Mouse (Mus musculus): ENCODE data around the gene 4632433K11Rik.

The 4632433K11Rik gene

GRCm38 (mm10) chr7:5020000-5020681 is 13.8 kb upstream of the 4632433K11Rik start, which contains the start of the genes Zfp865 and Ccdc106:
TSS of gene Zfp865 (plus strand) at chr7:5020376.
TSS of gene Ccdc106 (plus strand) at chr7:5020553.
- peak; percentile 97 for DNase-seq (ENCODE audit: low spot score)

- peak; percentile 25 for DNase-seq (ENCODE audit: low spot score)
Measured at GRCm38 (mm10) chr7:5020685-5021084, 13.2 kb upstream of the 4632433K11Rik start.

GRCm38 (mm10) chr7:5021197-5021596 is 12.7 kb upstream of the 4632433K11Rik start:
- peak; percentile 50 for DNase-seq (ENCODE audit: low spot score)

- no peak for DNase-seq (ENCODE audit: low spot score)
Measured at GRCm38 (mm10) chr7:5029543-5029942, 4.4 kb upstream of the 4632433K11Rik start.

- no peak for DNase-seq (ENCODE audit: low spot score)
Measured at GRCm38 (mm10) chr7:5029946-5030345, 4.0 kb upstream of the 4632433K11Rik start.

GRCm38 (mm10) chr7:5030554-5031275 is 3.2 kb upstream of the 4632433K11Rik start:
- DNase-seq (ENCODE audit: low spot score) = no peak

- no peak for DNase-seq (ENCODE audit: low spot score)
Measured at GRCm38 (mm10) chr7:5031496-5031895, 2.4 kb upstream of the 4632433K11Rik start.

- DNase-seq (ENCODE audit: low spot score) = no peak
Measured at GRCm38 (mm10) chr7:5035628-5036027, 1.7 kb downstream of the 4632433K11Rik start.

- DNase-seq (ENCODE audit: low spot score) = no peak
Measured at GRCm38 (mm10) chr7:5036136-5036535, 2.2 kb downstream of the 4632433K11Rik start.

- no peak for DNase-seq (ENCODE audit: low spot score)
Measured at GRCm38 (mm10) chr7:5037026-5037425, 3.1 kb downstream of the 4632433K11Rik start.

- no peak for DNase-seq (ENCODE audit: low spot score)
Measured at GRCm38 (mm10) chr7:5037467-5037866, 3.5 kb downstream of the 4632433K11Rik start.

- DNase-seq (ENCODE audit: low spot score) = peak; percentile 88
Measured at GRCm38 (mm10) chr7:5038109-5038732, 4.3 kb downstream of the 4632433K11Rik start, which contains the start of gene Zfp784. TSS of gene Zfp784 (minus strand) at chr7:5038446.

- DNase-seq (ENCODE audit: low spot score) = peak; percentile 39
Measured at GRCm38 (mm10) chr7:5038940-5039339, 5.0 kb downstream of the 4632433K11Rik start.

GRCm38 (mm10) chr7:5044981-5045380 is 11.1 kb downstream of the 4632433K11Rik start:
- DNase-seq (ENCODE audit: low spot score) = no peak

- no peak for DNase-seq (ENCODE audit: low spot score)
Measured at GRCm38 (mm10) chr7:5046112-5046511, 12.2 kb downstream of the 4632433K11Rik start.

GRCm38 (mm10) chr7:5047313-5047712 is 13.4 kb downstream of the 4632433K11Rik start:
- peak; percentile 63 for DNase-seq (ENCODE audit: low spot score)

GRCm38 (mm10) chr7:5051193-5052192 is 17.6 kb downstream of the 4632433K11Rik start, which contains the start of gene Zfp580:
TSS of gene Zfp580 (plus strand) at chr7:5051538.
- peak; percentile 69 for DNase-seq (ENCODE audit: low spot score)

- DNase-seq (ENCODE audit: low spot score) = no peak
Measured at GRCm38 (mm10) chr7:5052438-5052837, 18.5 kb downstream of the 4632433K11Rik start.

GRCm38 (mm10) chr7:5052931-5053343 is 19.0 kb downstream of the 4632433K11Rik start:
- DNase-seq (ENCODE audit: low spot score) = no peak

GRCm38 (mm10) chr7:5053456-5054179 is 19.7 kb downstream of the 4632433K11Rik start:
- DNase-seq (ENCODE audit: low spot score) = no peak

Data from adipocyte (in vitro differentiated cells).